Mouse (Mus musculus) right cerebral cortex, postnatal 36 days (tissue): ENCODE measurements at regions not wholly inside any gene's neighbourhood (a gene's known extent, or its start where the extent isn't known, plus 50 kb on each side); places are given as distances from the start of the nearest gene placed in this dataset.
A peak's percentile ranks its signal among the peaks of the same experiment; 100 is the strongest.

ENCODE experiments used
- DNase-seq, 2 experiments: peaks; one replicate each; pipeline ENCODE4 v3.0.0; 2022; ENCODE audit warnings: low spot score in 2 of 2, mixed read lengths in 1 of 2

- DNase-seq, result peak; percentile 5 to 22
These were observed 590.3 kb downstream of the Gabrg1 start for GRCm38 (mm10) chr5:70252061-70252620.
